Mouse (Mus musculus) G1E (cell line): ENCODE data around the gene Trim71. TPM values are rescaled to one million over a fixed set of nuclear protein-coding genes. Genes with fewer than 3 reads are reported as not detected.
"Not testable (repeated sequence)": the region's sequence is repeated elsewhere in the genome, so short reads cannot be mapped to it uniquely, and the experiment has no call there.

Experiments
- ATAC-seq: 2 replicates; pipeline ENCODE4 v1.8.0; 2016; ENCODE audit warnings: mild to moderate bottlenecking; ENCODE audit not compliant: insufficient number of reproducible peaks, poor library complexity, low FRiP score, severe bottlenecking; ENCODE audit errors: extremely low read depth
- DNase-seq: peaks from one replicate; pipeline ENCODE4 v3.0.0; 2012; ENCODE audit warnings: low spot score
- H3K27me3 ChIP-seq: 2 replicates; pipeline ENCODE4 v1.6.1; 2012; ENCODE audit warnings: mild to moderate bottlenecking, low read length, inconsistent platforms; ENCODE audit not compliant: insufficient read depth
- H3K36me3 ChIP-seq: replicated peaks from 2 replicates; pipeline ENCODE3; 2012; ENCODE audit warnings: mild to moderate bottlenecking, inconsistent platforms
- H3K4me1 ChIP-seq: 2 replicates; pipeline ENCODE4 v1.6.1; 2012; ENCODE audit warnings: low read depth, low read length, inconsistent platforms, mixed read lengths; ENCODE audit not compliant: insufficient read depth
- H3K4me3 ChIP-seq: 2 replicates; pipeline ENCODE4 v1.5.1; 2012; ENCODE audit warnings: low read depth, mild to moderate bottlenecking, inconsistent platforms, low read length, moderate library complexity, mixed read lengths
- H3K9me3 ChIP-seq: replicated peaks from 2 replicates; pipeline ENCODE4 v1.6.1; 2012; ENCODE audit warnings: inconsistent platforms
- CTCF ChIP-seq: IDR thresholded peaks from 2 replicates; pipeline ENCODE4 v1.5.1; 2012; ENCODE audit warnings: low read depth, low read length, inconsistent platforms, mixed read lengths
- GATA1 ChIP-seq: IDR thresholded peaks from 2 replicates; pipeline ENCODE4 v1.6.1; 2012; ENCODE audit warnings: borderline replicate concordance, low read length, inconsistent platforms, mixed read lengths
- GATA2 ChIP-seq: IDR thresholded peaks from 2 replicates; pipeline ENCODE4 v1.6.1; 2012; ENCODE audit warnings: low read depth, low read length, inconsistent platforms, borderline replicate concordance
- POLR2AphosphoS5 ChIP-seq: IDR thresholded peaks from 2 replicates; pipeline ENCODE4 v1.6.1; 2012; ENCODE audit warnings: low read depth, low read length, inconsistent platforms; ENCODE audit not compliant: insufficient replicate concordance
- TAL1 ChIP-seq: conservative IDR thresholded peaks from 2 replicates; pipeline ENCODE4 v1.6.1; 2012; ENCODE audit warnings: low read depth, low read length, inconsistent platforms, mixed read lengths
- polyA plus RNA-seq: library from polyadenylated mRNA; stranded (reverse); fragments of >175 nt; gene quantifications from 2 replicates; pipeline ENCODE4 v1.2.3, GENCODE M21; 2012
- total RNA-seq, 2 experiments: library from RNA; stranded (forward) in 1 of 2; stranded (reverse) in 1 of 2; fragments of 200-1000 nt in 1 of 2; fragments of >200 nt in 1 of 2; fragmentation: Nextera tagmentation in 1 of 2; gene quantifications; 2 replicates each; pipeline ENCODE4 v1.2.3; 2014 to 2017

Trim71 gene
- total and polyA plus RNA-seq, 3 experiments = 0.11 TPM; not detected in 2

DNA sequence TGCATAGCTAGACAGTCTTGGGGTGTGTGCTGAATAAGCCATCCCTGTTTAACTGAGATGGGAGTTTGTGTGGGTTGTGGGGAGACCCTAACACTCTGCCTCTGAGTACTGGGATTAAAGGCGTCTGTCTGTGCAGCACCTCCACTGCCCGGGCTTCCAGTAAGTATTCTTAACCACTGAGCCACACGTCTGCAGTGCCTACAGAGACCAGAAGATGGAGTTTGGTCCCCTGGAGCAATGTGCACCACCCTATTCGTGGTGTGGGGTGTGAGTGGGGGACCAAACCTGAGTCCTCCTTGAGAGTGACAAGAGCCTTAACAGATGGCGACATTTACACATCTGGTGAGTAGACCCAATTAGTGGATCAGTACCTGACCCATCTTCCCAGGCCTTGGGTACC is 42.1 kb downstream of the Trim71 start:
- TF ChIP-seq POLR2AphosphoS5 (no peak), CTCF (no peak), TAL1 (no peak), GATA2 (no peak), GATA1 (no peak)
- H3K9me3 ChIP-seq = no peaks in the 10 kb centered on the region
- H3K36me3 ChIP-seq = no peaks in the 10 kb centered on the region
- no peaks in the 10 kb centered on the region; the same call in 1 of the 2 replicates for H3K4me1 ChIP-seq
- DNase-seq (no peak), ATAC-seq (no peak)
- H3K4me3 ChIP-seq = no peak overlapping the region
- peaks cover 6% of the 10 kb centered on the region; the same call in 1 of the 2 replicates for H3K27me3 ChIP-seq

DNA sequence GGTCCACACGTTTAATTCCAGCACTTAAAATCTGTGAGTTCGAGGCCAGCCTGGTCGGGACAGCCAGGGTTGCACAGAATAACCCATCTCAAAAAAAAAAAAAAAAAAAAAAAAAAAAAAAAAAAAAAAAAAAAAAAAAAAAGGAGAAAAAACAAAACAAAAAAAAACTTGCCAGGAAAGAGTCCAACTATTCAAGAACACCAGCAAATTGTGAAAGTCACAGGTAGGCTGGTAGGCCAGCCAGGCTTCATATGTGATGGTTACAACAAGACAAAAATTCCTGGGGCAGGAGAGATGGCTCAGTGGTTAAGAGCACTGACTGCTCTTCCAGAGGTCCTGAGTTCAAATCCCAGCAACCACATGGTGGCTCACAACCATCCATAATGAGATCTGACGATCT is 43.6 kb downstream of the Trim71 start:
- not testable (repeated sequence) for H3K36me3 ChIP-seq, DNase-seq, H3K9me3 ChIP-seq, H3K4me1 ChIP-seq, H3K4me3 ChIP-seq, ATAC-seq, H3K27me3 ChIP-seq

DNA sequence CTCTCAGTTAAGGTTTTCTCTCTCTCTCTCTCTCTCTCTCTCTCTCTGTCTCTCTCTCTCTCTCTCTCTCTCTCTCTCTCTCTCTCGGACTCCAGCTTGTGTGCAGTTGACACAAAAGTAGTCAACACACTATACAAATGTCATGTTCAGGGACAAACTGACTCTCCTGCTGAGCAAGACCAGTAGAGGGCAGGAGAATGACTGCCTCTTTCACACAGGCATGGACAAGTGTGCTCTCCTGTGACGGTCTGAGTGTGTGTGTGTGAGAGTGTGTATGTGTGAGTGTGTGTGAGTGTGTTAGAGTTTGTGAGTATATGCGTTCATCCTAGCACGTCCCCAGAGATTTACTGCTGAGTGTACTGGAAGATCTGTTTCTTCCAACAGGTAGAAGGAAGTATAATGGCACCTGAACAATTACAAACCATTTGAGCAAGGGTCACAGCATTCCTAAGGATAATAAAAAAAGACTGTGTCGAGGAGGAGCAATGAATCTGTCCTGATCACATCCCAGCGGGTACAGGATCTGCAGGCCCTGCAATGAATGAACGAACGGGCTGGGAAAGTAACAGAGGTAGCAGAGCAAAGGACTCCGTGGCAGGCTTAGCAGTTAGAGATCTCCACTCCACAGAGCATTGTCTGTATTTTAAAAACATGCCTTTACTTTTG is 45.2 kb downstream of the Trim71 start:
- ATAC-seq = no peak

DNA sequence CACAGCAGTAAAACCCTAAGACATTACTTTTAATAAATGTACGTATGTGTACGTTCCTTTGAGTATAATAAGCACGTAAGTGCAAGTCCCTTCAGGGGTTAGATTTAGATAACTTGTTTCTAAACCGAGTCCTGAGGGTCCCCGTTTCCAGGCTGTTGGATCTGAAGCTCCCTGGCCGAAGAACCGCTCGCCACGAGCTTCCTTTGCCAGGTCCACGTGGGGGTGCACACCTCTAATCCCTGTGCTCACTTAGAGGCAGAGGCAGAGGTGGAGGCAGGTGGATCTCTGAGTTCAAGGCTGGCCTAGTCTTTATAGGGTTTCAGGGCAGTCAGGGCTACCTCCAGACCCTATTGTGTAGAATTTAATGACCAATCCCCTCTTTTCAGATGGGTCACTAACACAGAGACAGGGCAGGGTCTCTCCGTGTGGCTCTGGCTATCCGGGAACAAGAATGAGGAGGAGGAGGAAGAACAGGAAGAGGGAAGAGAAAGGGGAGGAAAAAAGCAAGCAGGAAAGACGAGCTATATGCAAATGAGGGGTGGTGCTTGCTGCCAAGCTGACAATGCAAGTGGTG is 46.2 kb downstream of the Trim71 start:
- TF ChIP-seq TAL1 = no peak
- no peak for TF ChIP-seq GATA1
- no peak for TF ChIP-seq GATA2
- no peak for TF ChIP-seq POLR2AphosphoS5
- TF ChIP-seq CTCF = no peak
- Histone ChIP-seq H3K4me3 (no peak overlapping the region), H3K4me1 (no peaks in the 10 kb centered on the region), H3K27me3 (no peaks in the 10 kb centered on the region), H3K36me3 (no peaks in the 10 kb centered on the region), H3K9me3 (peaks cover 10% of the 10 kb centered on the region)
- DNase-seq = no peak
- ATAC-seq = no peak

More for the DNA sequence above, 45.2 kb downstream of the Trim71 start:
- no peaks in the 10 kb centered on the region for H3K4me1 ChIP-seq
- no peak for DNase-seq
- H3K27me3 ChIP-seq = no peaks in the 10 kb centered on the region
- H3K36me3 ChIP-seq = no peaks in the 10 kb centered on the region
- H3K4me3 ChIP-seq = no peak overlapping the region
- 0 out of 2 replicates have a peak, but pooled peaks cover under 1% of the 10 kb centered on the region for H3K9me3 ChIP-seq
- no peak for TF ChIP-seq GATA2
- no peak for TF ChIP-seq GATA1
- TF ChIP-seq TAL1 = no peak
- no peak for TF ChIP-seq POLR2AphosphoS5
- no peak for TF ChIP-seq CTCF

GRCm38 (mm10) chr9:114515364-114515763 is 48.8 kb downstream of the Trim71 start, which contains the start of gene C130032M10Rik:
C130032M10Rik (plus strand) TSS chr9:114515697.
- Histone ChIP-seq H3K27me3 (peaks cover 3% of the 10 kb centered on the region; the same call in 1 of the 2 replicates), H3K9me3 (peaks cover 16% of the 10 kb centered on the region), H3K4me1 (no peaks in the 10 kb centered on the region), H3K4me3 (no peak within 1 kb of the TSS), H3K36me3 (no peaks in the 10 kb centered on the region)
- TF ChIP-seq POLR2AphosphoS5 (no peak), GATA2 (no peak), GATA1 (no peak), CTCF (no peak), TAL1 (no peak)
- ATAC-seq (no peak), DNase-seq (no peak)

GRCm38 (mm10) chr9:114512831-114513230 is 51.3 kb downstream of the Trim71 start:
- no peaks in the 10 kb centered on the region for H3K4me1 ChIP-seq
- peaks cover 3% of the 10 kb centered on the region; the same call in 1 of the 2 replicates for H3K27me3 ChIP-seq
- H3K4me3 ChIP-seq = no peak overlapping the region
- no peak for ATAC-seq
- TF ChIP-seq GATA2 = no peak
- TF ChIP-seq GATA1 = no peak
- no peak for TF ChIP-seq CTCF
- no peak for TF ChIP-seq TAL1
- no peak for TF ChIP-seq POLR2AphosphoS5
- no peak for DNase-seq
- no peaks in the 10 kb centered on the region for H3K36me3 ChIP-seq
- H3K9me3 ChIP-seq = peaks cover 16% of the 10 kb centered on the region
